Mouse (Mus musculus) liver, adult 10 weeks (tissue): ENCODE data around the gene Gm4985. TPM values are rescaled to one million over a fixed set of nuclear protein-coding genes. Genes with fewer than 3 reads are reported as not detected.

Source experiments
- polyA plus RNA-seq: library from polyadenylated mRNA; stranded (reverse); fragments of 350-450 nt; fragmentation: Illumina TruSeq; extraction: RNeasy Lipid Tissue Mini Kit (QIAGEN cat#74804); gene quantifications from one replicate; pipeline ENCODE4 v1.2.3, GENCODE M21; 2014; ENCODE audit warnings: low read depth, low replicate concordance

Gene Gm4985
- polyA plus RNA-seq, result not detected

GRCm38 (mm10) chrX:23958834-23959233 lies at the start of gene Gm4985:
Gene Gm4985, minus strand, starts transcription at chrX:23958934.

Other genes with a start within 250 kb of the Gm4985 start
- not detected for gene Gm4907, start 76.4 kb downstream of the Gm4985 start, polyA plus RNA-seq